Mouse (Mus musculus) embryonic facial prominence, embryonic 13.5 days (tissue): ENCODE measurements around the gene Sept4. TPM values are rescaled to one million over a fixed set of nuclear protein-coding genes. Genes with fewer than 3 reads are reported as not detected.

Experiments used
- ATAC-seq: fragments of 200-750 bp; cut with Nextera tagmentation; 2 replicates; pipeline ENCODE4 v1.8.0; 2017; ENCODE audit warnings: low read depth; ENCODE audit not compliant: insufficient number of reproducible peaks, insufficient read depth, low FRiP score, low TSS enrichment
- H3K27ac ChIP-seq: fragments of 300-500 bp; sonication (generic); 2 replicates; pipeline ENCODE4 v1.5.1; 2015; ENCODE audit warnings: moderate library complexity, mild to moderate bottlenecking, inconsistent platforms
- H3K27me3 ChIP-seq: fragments of 300-500 bp; sonication (generic); 2 replicates; pipeline ENCODE4 v1.6.1; 2015; ENCODE audit warnings: mild to moderate bottlenecking, inconsistent platforms
- H3K36me3 ChIP-seq: fragments of 300-500 bp; sonication (generic); 2 replicates; pipeline ENCODE4 v1.6.1; 2015; ENCODE audit warnings: mild to moderate bottlenecking, inconsistent platforms
- H3K4me1 ChIP-seq: fragments of 300-500 bp; sonication (generic); 2 replicates; pipeline ENCODE4 v1.6.1; 2015; ENCODE audit warnings: inconsistent platforms
- H3K4me2 ChIP-seq: fragments of 300-500 bp; sonication (generic); 2 replicates; pipeline ENCODE4 v1.6.1; 2015; ENCODE audit warnings: moderate library complexity, mild to moderate bottlenecking, inconsistent platforms
- H3K4me3 ChIP-seq: fragments of 300-500 bp; sonication (generic); 2 replicates; pipeline ENCODE4 v1.5.1; 2015; ENCODE audit warnings: mild to moderate bottlenecking, inconsistent platforms
- H3K9ac ChIP-seq: fragments of 300-500 bp; sonication (generic); 2 replicates; pipeline ENCODE4 v1.6.1; 2015; ENCODE audit warnings: mild to moderate bottlenecking, inconsistent platforms
- H3K9me3 ChIP-seq: fragments of 300-500 bp; sonication (generic); 2 replicates; pipeline ENCODE4 v1.6.1; 2016; ENCODE audit warnings: inconsistent platforms
- WGBS: fragments of 180-500 bp; shearing (Covaris S2); methylation state at CpG from one replicate; pipeline ENCODE4 v1.1.7; 2015; ENCODE audit warnings: mixed read lengths; 5-methylcytosine and 5-hydroxymethylcytosine counted together
- polyA plus RNA-seq: library from polyadenylated mRNA; unstranded; fragments of >200 nt; fragmentation: Nextera tagmentation; extraction: Ambion mirVana; gene quantifications from 2 replicates; pipeline ENCODE4 v1.2.1, GENCODE M21; 2015

Sept4 gene
- polyA plus RNA-seq, 1 experiment from 2014 or later = 10.6 TPM

DNA sequence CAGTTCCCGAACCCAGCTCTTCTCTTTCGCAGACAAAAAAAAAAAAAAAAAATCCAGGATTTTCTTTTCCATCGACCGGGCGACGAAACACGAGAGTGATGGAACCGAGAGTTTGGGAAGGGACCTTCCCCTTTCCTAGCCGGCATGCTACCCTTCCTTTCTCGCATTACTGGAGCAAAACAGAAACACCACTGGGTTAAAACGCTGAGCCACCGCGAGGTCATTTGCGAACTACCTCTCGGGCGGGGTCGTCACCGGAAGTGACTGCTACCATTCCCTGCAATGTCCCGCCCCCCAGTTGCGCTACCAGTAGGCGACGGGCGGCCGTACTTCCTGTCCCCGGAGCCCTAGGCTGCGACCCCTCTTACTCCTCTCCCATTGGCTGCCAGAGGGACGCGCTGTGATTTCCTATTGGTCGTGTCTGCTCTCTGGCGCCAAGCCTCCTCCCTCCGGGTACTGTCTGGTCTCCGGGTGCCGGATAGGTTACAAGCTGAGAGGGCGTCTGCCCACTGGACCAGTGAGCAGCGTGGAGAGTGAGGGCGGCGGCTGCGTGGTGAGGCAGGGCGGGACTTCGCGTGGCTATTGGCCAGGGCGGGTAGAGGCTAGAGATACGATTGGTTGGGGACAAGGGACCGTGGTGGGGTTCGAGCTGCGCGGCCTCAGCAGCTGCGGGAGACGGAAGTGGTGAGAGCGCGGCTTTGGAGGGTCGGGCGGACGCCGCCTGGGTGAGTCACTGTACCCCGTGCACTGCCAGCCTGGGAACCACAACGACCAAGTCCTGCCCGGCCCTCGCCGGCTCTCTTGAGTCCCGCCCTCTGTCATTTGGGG is 23.0 kb downstream of the Sept4 start, which contains the start of gene Mtmr4:
Gene Mtmr4, plus strand, starts transcription at position 637 of the 828 bp plus-strand sequence.
- no peaks in the 10 kb centered on the region for H3K27me3 ChIP-seq
- ATAC-seq = peak; percentile 98
- peak within 1 kb of the TSS; percentile 82 for H3K4me3 ChIP-seq
- peak within 1 kb of the TSS; percentile 91 for H3K9ac ChIP-seq
- H3K4me1 ChIP-seq = peaks cover 62% of the 10 kb centered on the region
- 0 out of 2 replicates have a peak, but pooled peaks cover 8% of the 10 kb centered on the region for H3K36me3 ChIP-seq
- WGBS = under 1% methylated on average over 61 of the region's 61 CpGs
- H3K27ac ChIP-seq = peak within 1 kb of the TSS; percentile 96
- no peaks in the 10 kb centered on the region for H3K9me3 ChIP-seq
- peak within 1 kb of the TSS; percentile 95 for H3K4me2 ChIP-seq

GRCm38 (mm10) chr11:87592354-87592695 is 23.6 kb downstream of the Sept4 start:
- Histone ChIP-seq H3K27me3 (no peaks in the 10 kb centered on the region), H3K9me3 (no peaks in the 10 kb centered on the region), H3K4me1 (peaks cover 67% of the 10 kb centered on the region), H3K4me3 (peak overlapping the region; percentile 82), H3K27ac (peak overlapping the region; percentile 96), H3K9ac (peak overlapping the region; percentile 86), H3K36me3 (peaks cover 12% of the 10 kb centered on the region), H3K4me2 (peak overlapping the region; percentile 95)
- no peak for ATAC-seq
- WGBS = under 1% methylated on average over 15 of the region's 15 CpGs

DNA sequence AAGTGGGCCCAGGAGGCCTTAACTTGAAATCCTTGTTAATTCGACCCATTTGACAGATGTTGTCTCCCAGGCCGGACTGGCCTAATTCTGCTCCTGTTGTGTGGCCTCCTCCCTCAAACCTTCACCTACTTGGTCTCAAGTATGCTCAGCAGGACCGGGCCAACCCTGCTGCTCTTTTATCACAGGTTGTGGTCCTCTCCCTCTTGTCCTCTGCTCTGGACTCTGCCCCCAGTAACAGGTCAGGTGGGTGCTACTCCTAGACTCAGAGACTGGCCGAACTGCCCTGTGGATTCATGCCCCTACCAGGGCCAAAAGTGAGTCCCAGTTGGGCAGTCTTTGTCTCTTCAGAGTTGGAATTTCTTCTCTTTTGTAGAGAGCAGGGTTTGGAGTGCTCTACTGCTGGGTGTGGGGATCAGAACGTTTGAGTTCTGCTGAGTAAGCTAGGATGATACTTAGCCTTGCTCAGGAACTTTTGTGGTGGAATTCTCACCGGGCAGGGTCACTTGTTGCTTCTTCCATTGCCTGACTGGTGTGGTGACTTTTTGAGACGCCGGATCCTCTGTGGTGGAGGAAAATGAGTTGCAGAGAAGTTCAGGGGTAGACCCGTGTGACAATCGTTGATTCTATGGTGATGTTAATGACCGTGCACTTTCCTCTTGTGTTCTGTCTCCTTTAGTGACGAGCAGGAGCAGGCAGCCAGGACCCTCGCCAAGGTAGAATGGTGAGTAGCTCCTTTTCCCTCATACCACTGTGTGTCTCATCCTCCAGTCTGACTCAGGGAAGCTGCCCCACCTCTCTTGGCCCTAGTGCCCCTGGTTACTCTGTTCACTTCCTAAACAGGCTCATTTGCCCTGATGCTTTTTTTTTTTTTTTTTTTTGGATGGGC is 24.3 kb downstream of the Sept4 start:
- H3K4me3 ChIP-seq = peak overlapping the region; percentile 82
- peak overlapping the region; percentile 96 for H3K27ac ChIP-seq
- no peak for ATAC-seq
- no peaks in the 10 kb centered on the region for H3K27me3 ChIP-seq
- 35% methylated on average over 13 of the region's 13 CpGs for WGBS
- peak overlapping the region; percentile 86 for H3K9ac ChIP-seq
- no peaks in the 10 kb centered on the region for H3K9me3 ChIP-seq
- peaks cover 67% of the 10 kb centered on the region for H3K4me1 ChIP-seq
- peak overlapping the region; percentile 95 for H3K4me2 ChIP-seq
- H3K36me3 ChIP-seq = peaks cover 18% of the 10 kb centered on the region

- Histone ChIP-seq H3K4me1 (peaks cover 50% of the 10 kb centered on the region), H3K27me3 (no peaks in the 10 kb centered on the region), H3K4me2 (peak overlapping the region; percentile 92), H3K9me3 (no peaks in the 10 kb centered on the region), H3K4me3 (peak overlapping the region; percentile 88), H3K36me3 (peaks cover 43% of the 10 kb centered on the region), H3K9ac (peak overlapping the region; percentile 95), H3K27ac (peak overlapping the region; percentile 90)
- ATAC-seq = peak; percentile 62
- under 1% methylated on average over 32 of the region's 37 CpGs for WGBS
Measured at GRCm38 (mm10) chr11:87595327-87595841, 26.7 kb downstream of the Sept4 start.

GRCm38 (mm10) chr11:87595976-87596375 is 27.3 kb downstream of the Sept4 start:
- WGBS = 3% methylated on average over 7 of the region's 7 CpGs
- peak overlapping the region; percentile 88 for H3K4me3 ChIP-seq
- H3K4me1 ChIP-seq = peaks cover 45% of the 10 kb centered on the region
- H3K9me3 ChIP-seq = no peaks in the 10 kb centered on the region
- peak overlapping the region; percentile 90 for H3K27ac ChIP-seq
- H3K27me3 ChIP-seq = no peaks in the 10 kb centered on the region
- peak overlapping the region; percentile 92 for H3K4me2 ChIP-seq
- peak overlapping the region; percentile 95 for H3K9ac ChIP-seq
- ATAC-seq = no peak
- peaks cover 49% of the 10 kb centered on the region for H3K36me3 ChIP-seq

DNA sequence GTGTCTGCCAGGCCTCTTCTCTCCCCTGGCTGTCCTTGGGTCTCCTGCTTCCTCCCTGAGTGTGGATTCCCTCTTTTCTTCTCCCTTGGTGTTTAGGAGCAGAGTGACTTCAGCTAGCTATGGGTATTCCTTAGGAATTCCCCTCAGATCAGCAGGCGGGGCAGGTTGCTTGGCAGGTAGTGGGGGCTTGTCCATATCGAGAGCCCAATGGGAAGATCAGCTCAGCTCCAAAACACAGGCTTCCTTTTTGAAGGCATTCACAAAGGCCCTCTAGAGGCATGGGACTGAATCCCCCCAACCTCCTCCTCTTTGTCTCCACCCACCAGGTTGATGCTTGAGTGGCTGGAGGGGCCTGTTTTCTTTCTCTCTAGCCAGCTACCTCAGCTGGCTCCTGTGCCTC is 27.8 kb downstream of the Sept4 start:
- Histone ChIP-seq H3K9me3 (no peaks in the 10 kb centered on the region), H3K9ac (peak overlapping the region; percentile 95), H3K27ac (peak overlapping the region; percentile 90), H3K4me2 (peak overlapping the region; percentile 92), H3K4me1 (peaks cover 45% of the 10 kb centered on the region), H3K4me3 (peak overlapping the region; percentile 88), H3K27me3 (no peaks in the 10 kb centered on the region), H3K36me3 (peaks cover 54% of the 10 kb centered on the region)
- ATAC-seq = no peak
- WGBS = 30% methylated on average over 2 of the region's 2 CpGs

DNA sequence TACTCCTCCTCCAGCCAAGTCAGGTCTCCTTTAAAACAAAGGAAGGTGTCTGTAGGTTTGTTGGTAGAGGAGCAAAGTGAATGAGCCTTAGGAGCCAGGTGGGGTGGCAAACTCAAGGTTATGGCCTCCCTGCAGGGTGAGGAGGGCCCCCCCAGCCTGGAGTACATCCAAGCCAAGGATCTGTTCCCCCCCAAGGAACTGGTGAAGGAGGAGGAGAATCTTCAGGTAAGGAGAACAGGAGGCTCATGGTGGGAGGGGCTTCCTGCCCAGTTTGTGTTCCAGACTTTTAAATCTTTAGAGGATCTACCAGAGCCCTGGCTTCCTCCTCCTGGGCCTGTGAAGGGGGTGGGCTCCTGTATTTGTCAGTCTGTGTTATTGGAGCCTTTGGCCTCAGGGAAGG is 28.4 kb downstream of the Sept4 start:
- Histone ChIP-seq H3K27me3 (no peaks in the 10 kb centered on the region), H3K4me2 (no peak overlapping the region), H3K9ac (peak overlapping the region; percentile 7; the same call in 1 of the 2 replicates), H3K27ac (no peak overlapping the region), H3K9me3 (no peaks in the 10 kb centered on the region), H3K4me1 (peaks cover 45% of the 10 kb centered on the region), H3K36me3 (peaks cover 59% of the 10 kb centered on the region), H3K4me3 (no peak overlapping the region)
- no peak for ATAC-seq

DNA sequence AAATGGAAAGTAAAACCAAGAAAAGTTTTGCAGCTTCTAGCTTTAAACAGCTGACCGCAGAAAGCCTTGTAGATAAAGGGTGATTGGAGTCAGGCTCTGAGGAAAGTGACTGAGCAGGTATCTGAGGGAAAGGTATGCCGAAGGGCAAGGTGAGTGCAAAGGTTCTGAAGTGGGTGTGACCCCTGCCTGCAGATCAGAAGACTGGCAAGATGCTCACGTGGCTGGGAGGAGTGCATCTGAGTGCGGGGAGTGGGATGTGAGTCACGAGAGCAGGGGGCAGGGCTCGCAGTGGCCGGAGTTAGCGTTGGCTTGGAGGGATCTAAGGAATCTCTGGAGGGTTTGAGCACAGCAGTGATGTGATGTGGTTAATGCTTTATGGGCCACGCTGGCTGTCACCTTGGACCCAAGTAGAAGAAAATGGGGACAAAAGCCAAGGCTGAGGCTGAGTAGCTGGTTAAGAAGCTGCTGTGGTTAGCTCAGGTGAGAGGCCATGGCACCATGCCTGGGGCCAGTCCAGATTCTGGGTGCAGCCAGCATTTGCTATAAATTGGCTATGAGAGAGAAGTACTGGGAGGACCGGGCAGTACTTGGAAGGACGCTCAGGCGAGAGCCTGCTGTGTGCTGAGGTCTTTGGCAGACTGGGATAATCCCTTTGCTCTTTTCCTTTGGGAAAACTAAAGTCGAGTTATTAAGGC is 30.8 kb downstream of the Sept4 start:
- H3K9me3 ChIP-seq = no peaks in the 10 kb centered on the region
- no peaks in the 10 kb centered on the region for H3K27me3 ChIP-seq
- peaks cover 24% of the 10 kb centered on the region for H3K4me1 ChIP-seq
- no peak overlapping the region for H3K4me3 ChIP-seq
- peaks cover 76% of the 10 kb centered on the region for H3K36me3 ChIP-seq
- 88% methylated on average over 13 of the region's 13 CpGs for WGBS
- ATAC-seq = no peak
- H3K27ac ChIP-seq = no peak overlapping the region
- H3K4me2 ChIP-seq = no peak overlapping the region
- no peak overlapping the region for H3K9ac ChIP-seq

DNA sequence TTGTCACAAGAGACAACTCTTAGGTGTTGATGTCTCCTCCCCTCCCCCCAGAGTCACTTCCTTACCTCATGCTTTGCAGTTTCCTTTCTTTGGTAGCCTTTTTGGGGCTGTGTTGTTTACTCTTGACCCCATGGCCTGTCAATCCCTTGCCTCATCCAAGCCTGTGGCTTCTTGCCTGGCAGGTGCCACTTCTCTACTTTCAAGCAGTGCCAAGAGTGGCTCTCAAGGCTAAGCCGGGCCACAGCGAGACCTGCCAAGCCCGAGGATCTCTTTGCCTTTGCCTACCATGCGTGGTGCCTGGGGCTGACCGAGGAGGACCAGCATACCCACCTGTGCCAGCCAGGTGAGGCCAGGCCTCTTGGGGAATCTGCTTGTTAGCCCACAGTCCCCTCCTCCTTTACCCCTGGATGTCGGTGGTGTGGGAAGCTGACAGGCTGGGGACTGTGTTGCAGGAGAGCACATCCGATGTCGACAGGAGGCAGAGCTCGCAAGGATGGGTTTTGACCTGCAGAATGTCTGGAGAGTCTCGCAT is 31.7 kb downstream of the Sept4 start:
- no peak overlapping the region for H3K27ac ChIP-seq
- no peaks in the 10 kb centered on the region for H3K27me3 ChIP-seq
- H3K4me1 ChIP-seq = peaks cover 16% of the 10 kb centered on the region
- no peak overlapping the region for H3K4me2 ChIP-seq
- WGBS = 93% methylated on average over 10 of the region's 10 CpGs
- H3K9ac ChIP-seq = no peak overlapping the region
- ATAC-seq = no peak
- H3K36me3 ChIP-seq = peaks cover 85% of the 10 kb centered on the region
- no peak overlapping the region for H3K4me3 ChIP-seq
- H3K9me3 ChIP-seq = no peaks in the 10 kb centered on the region

DNA sequence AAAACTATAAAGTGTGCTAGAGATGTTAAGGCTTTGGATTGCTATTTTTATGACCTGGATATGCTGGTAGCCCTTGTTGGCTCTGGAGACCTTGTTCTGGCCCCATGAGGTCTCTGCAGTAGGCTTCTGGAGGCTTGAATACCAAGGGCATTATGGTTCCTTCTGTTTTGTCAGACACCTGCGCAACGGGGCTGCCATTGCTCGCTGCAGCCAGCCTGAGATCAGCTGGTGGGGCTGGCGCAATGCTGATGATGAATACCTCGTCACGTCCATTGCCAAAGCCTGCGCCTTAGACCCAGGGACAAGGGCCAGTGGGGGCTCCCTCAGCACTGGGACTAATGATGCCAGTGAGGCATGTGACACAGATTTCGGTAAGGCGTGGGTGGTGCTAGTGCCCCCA is 33.5 kb downstream of the Sept4 start:
- no peak overlapping the region for H3K4me2 ChIP-seq
- H3K27me3 ChIP-seq = no peaks in the 10 kb centered on the region
- no peak for ATAC-seq
- H3K27ac ChIP-seq = no peak overlapping the region
- peaks cover 1% of the 10 kb centered on the region; the same call in 1 of the 2 replicates for H3K4me1 ChIP-seq
- no peak overlapping the region for H3K9ac ChIP-seq
- no peaks in the 10 kb centered on the region for H3K9me3 ChIP-seq
- peaks cover 98% of the 10 kb centered on the region for H3K36me3 ChIP-seq
- no peak overlapping the region for H3K4me3 ChIP-seq
- 95% methylated on average over 9 of the region's 9 CpGs for WGBS

GRCm38 (mm10) chr11:87603571-87603970 is 34.9 kb downstream of the Sept4 start:
- Histone ChIP-seq H3K4me2 (no peak overlapping the region), H3K27ac (no peak overlapping the region), H3K36me3 (peaks cover 97% of the 10 kb centered on the region), H3K4me3 (no peak overlapping the region), H3K9ac (no peak overlapping the region), H3K4me1 (no peaks in the 10 kb centered on the region), H3K27me3 (no peaks in the 10 kb centered on the region), H3K9me3 (no peaks in the 10 kb centered on the region)
- WGBS = 95% methylated on average over 2 of the region's 2 CpGs
- no peak for ATAC-seq
